Mouse (Mus musculus) intestine, embryonic 14.5 days (tissue): ENCODE data around the gene Hpse2. TPM values are rescaled to one million over a fixed set of nuclear protein-coding genes. Genes with fewer than 3 reads are reported as not detected.
"Not testable (repeated sequence)": the region's sequence is repeated elsewhere in the genome, so short reads cannot be mapped to it uniquely, and the experiment has no call there.

Experiments
- ATAC-seq: fragments of 200-750 bp; cut with Nextera tagmentation; replicated peaks from 2 replicates; pipeline ENCODE4 v1.8.0; 2017; ENCODE audit warnings: low read depth, moderate number of reproducible peaks, moderate TSS enrichment, moderate library complexity; ENCODE audit not compliant: low FRiP score, low TSS enrichment
- DNase-seq: peaks from one replicate; pipeline ENCODE4 v3.0.0-alpha.2; 2018; ENCODE audit warnings: low spot score
- H3K27ac ChIP-seq: fragments of 300-500 bp; sonication (generic); 2 replicates; pipeline ENCODE4 v1.5.1; 2014; ENCODE audit warnings: low read depth, mild to moderate bottlenecking, control low read depth
- H3K27me3 ChIP-seq: fragments of 300-500 bp; sonication (generic); replicated peaks from 2 replicates; pipeline ENCODE4 v1.6.1; 2014; ENCODE audit warnings: low read length, control low read depth; ENCODE audit not compliant: control insufficient read depth, insufficient read depth
- H3K36me3 ChIP-seq: fragments of 300-500 bp; sonication (generic); 2 replicates; pipeline ENCODE4 v1.6.1; 2014; ENCODE audit warnings: low read length, control low read depth; ENCODE audit not compliant: control insufficient read depth, insufficient read depth
- H3K4me1 ChIP-seq: fragments of 300-500 bp; sonication (generic); replicated peaks from 2 replicates; pipeline ENCODE4 v1.6.1; 2014; ENCODE audit warnings: low read length, control low read depth, mixed read lengths; ENCODE audit not compliant: control insufficient read depth, insufficient read depth
- H3K4me2 ChIP-seq: fragments of 300-500 bp; sonication (generic); 2 replicates; pipeline ENCODE4 v1.6.1; 2014; ENCODE audit warnings: low read length
- H3K4me3 ChIP-seq: fragments of 300-500 bp; sonication (generic); 2 replicates; pipeline ENCODE4 v1.5.1; 2014; ENCODE audit warnings: low read depth, low read length, control low read depth, mixed read lengths
- H3K9ac ChIP-seq: fragments of 300-500 bp; sonication (generic); 2 replicates; pipeline ENCODE4 v1.6.1; 2014; ENCODE audit warnings: mild to moderate bottlenecking, low read length
- H3K9me3 ChIP-seq: fragments of 300-500 bp; sonication (generic); 2 replicates; pipeline ENCODE4 v1.6.1; 2016; ENCODE audit warnings: low read length, control low read depth; ENCODE audit not compliant: control insufficient read depth
- WGBS: fragments of 180-500 bp; shearing (Covaris S2); extraction: QIAGEN DNeasy Blood & Tissue Kit; methylation state at CpG from one replicate; pipeline ENCODE4 v1.1.7; 2014; 5-methylcytosine and 5-hydroxymethylcytosine counted together
- polyA plus RNA-seq: library from polyadenylated mRNA; unstranded; fragments of >200 nt; fragmentation: Nextera tagmentation; extraction: Ambion mirVana; gene quantifications from 2 replicates; pipeline ENCODE4 v1.2.1, GENCODE M21; 2014

The Hpse2 gene
- polyA plus RNA-seq, 1 experiment from 2014 or later, result 20.3 TPM

- H3K9me3 ChIP-seq, result no peaks in the 10 kb centered on the region
- H3K27me3 ChIP-seq, result peaks cover 52% of the 10 kb centered on the region
- H3K4me1 ChIP-seq, result no peaks in the 10 kb centered on the region
- no peak for ATAC-seq
- peak overlapping the region; percentile 54 for H3K4me3 ChIP-seq
- peak; percentile 81 for DNase-seq
- H3K36me3 ChIP-seq, result no peaks in the 10 kb centered on the region
- H3K27ac ChIP-seq, result peak overlapping the region; percentile 88
- H3K9ac ChIP-seq, result peak overlapping the region; percentile 65
- peak overlapping the region; percentile 55 for H3K4me2 ChIP-seq
- WGBS, result under 1% methylated on average over 48 of the region's 48 CpGs
These were observed 1.9 kb downstream of the Hpse2 start for GRCm38 (mm10) chr19:43386041-43386952.

- Histone ChIP-seq H3K4me3 (peak overlapping the region; percentile 54), H3K27me3 (peaks cover 52% of the 10 kb centered on the region), H3K4me2 (peak overlapping the region; percentile 55), H3K9ac (peak overlapping the region; percentile 65), H3K4me1 (no peaks in the 10 kb centered on the region), H3K27ac (peak overlapping the region; percentile 88), H3K9me3 (no peaks in the 10 kb centered on the region), H3K36me3 (no peaks in the 10 kb centered on the region)
- 3% methylated on average over 13 of the region's 13 CpGs for WGBS
- DNase-seq, result peak; percentile 64
- ATAC-seq, result no peak
These were observed 2.7 kb downstream of the Hpse2 start for GRCm38 (mm10) chr19:43385451-43385850.

GRCm38 (mm10) chr19:43384978-43385431 lies 3.1 kb downstream of the Hpse2 start:
- Histone ChIP-seq H3K27ac (peak overlapping the region; percentile 88), H3K27me3 (peaks cover 52% of the 10 kb centered on the region), H3K4me3 (peak overlapping the region; percentile 54), H3K4me2 (peak overlapping the region; percentile 55), H3K9me3 (no peaks in the 10 kb centered on the region), H3K36me3 (no peaks in the 10 kb centered on the region), H3K9ac (peak overlapping the region; percentile 65), H3K4me1 (no peaks in the 10 kb centered on the region)
- ATAC-seq (no peak), DNase-seq (peak; percentile 84)
- 2% methylated on average over 25 of the region's 25 CpGs for WGBS

- DNase-seq (no peak), ATAC-seq (no peak)
- H3K4me2 ChIP-seq, result peak overlapping the region; percentile 55
- peaks cover 52% of the 10 kb centered on the region for H3K27me3 ChIP-seq
- no peaks in the 10 kb centered on the region for H3K36me3 ChIP-seq
- no peaks in the 10 kb centered on the region for H3K4me1 ChIP-seq
- peak overlapping the region; percentile 88 for H3K27ac ChIP-seq
- peak overlapping the region; percentile 65 for H3K9ac ChIP-seq
- WGBS, result 6% methylated on average over 19 of the region's 19 CpGs
- H3K4me3 ChIP-seq, result peak overlapping the region; percentile 54
- H3K9me3 ChIP-seq, result no peaks in the 10 kb centered on the region
These were observed 3.7 kb downstream of the Hpse2 start for GRCm38 (mm10) chr19:43384346-43384977.

- H3K4me1 ChIP-seq, result no peaks in the 10 kb centered on the region
- H3K27ac ChIP-seq, result no peak overlapping the region
- no peaks in the 10 kb centered on the region for H3K27me3 ChIP-seq
- H3K4me2 ChIP-seq, result no peak overlapping the region
- no peak overlapping the region for H3K4me3 ChIP-seq
- ATAC-seq (no peak), DNase-seq (no peak)
- H3K36me3 ChIP-seq, result no peaks in the 10 kb centered on the region
- H3K9ac ChIP-seq, result no peak overlapping the region
- H3K9me3 ChIP-seq, result 0 out of 2 replicates have a peak, but pooled peaks cover 5% of the 10 kb centered on the region
- WGBS, result 85% methylated on average over 3 of the region's 3 CpGs
These were observed 29.3 kb downstream of the Hpse2 start for GRCm38 (mm10) chr19:43358830-43359229.

- H3K9me3 ChIP-seq, result peaks cover 8% of the 10 kb centered on the region
- H3K4me1 ChIP-seq, result no peaks in the 10 kb centered on the region
- H3K27ac ChIP-seq, result no peak overlapping the region
- ATAC-seq (no peak), DNase-seq (no peak)
- no peak overlapping the region for H3K9ac ChIP-seq
- H3K4me3 ChIP-seq, result no peak overlapping the region
- H3K36me3 ChIP-seq, result no peaks in the 10 kb centered on the region
- H3K4me2 ChIP-seq, result no peak overlapping the region
- H3K27me3 ChIP-seq, result no peaks in the 10 kb centered on the region
These were observed 77.0 kb downstream of the Hpse2 start for GRCm38 (mm10) chr19:43311125-43311524.

GRCm38 (mm10) chr19:43306756-43307155 lies 81.4 kb downstream of the Hpse2 start:
- DNase-seq (no peak), ATAC-seq (no peak)

GRCm38 (mm10) chr19:43281336-43281735 lies 106.8 kb downstream of the Hpse2 start:
- not testable (repeated sequence) for H3K4me2 ChIP-seq, H3K9me3 ChIP-seq, DNase-seq, H3K36me3 ChIP-seq, H3K9ac ChIP-seq, ATAC-seq, H3K27ac ChIP-seq, H3K4me3 ChIP-seq, H3K27me3 ChIP-seq, H3K4me1 ChIP-seq
- 88% methylated on average over 1 of the region's 1 CpGs for WGBS

More at GRCm38 (mm10) chr19:43306756-43307155, 81.4 kb downstream of the Hpse2 start:
- H3K27me3 ChIP-seq, result no peaks in the 10 kb centered on the region
- no peak overlapping the region for H3K4me3 ChIP-seq
- no peak overlapping the region for H3K27ac ChIP-seq
- no peak overlapping the region for H3K4me2 ChIP-seq
- H3K9me3 ChIP-seq, result peaks cover 9% of the 10 kb centered on the region
- H3K36me3 ChIP-seq, result no peaks in the 10 kb centered on the region
- no peaks in the 10 kb centered on the region for H3K4me1 ChIP-seq
- no peak overlapping the region for H3K9ac ChIP-seq
